Mouse (Mus musculus) left cerebral cortex, adult 18-20 months (tissue): ENCODE data around the gene Tpm4. TPM values are rescaled to one million over a fixed set of nuclear protein-coding genes. Genes with fewer than 3 reads are reported as not detected.
"Not testable (repeated sequence)": the region's sequence is repeated elsewhere in the genome, so short reads cannot be mapped to it uniquely, and the experiment has no call there.

Experiments used
- DNase-seq, 2 experiments: peaks; one replicate each; pipeline ENCODE4 v3.0.0; 2021 to 2022; ENCODE audit warnings: low spot score in 2 of 2, mixed read lengths in 1 of 2
- long read RNA-seq, 2 experiments: library from polyadenylated mRNA; stranded (forward); transcript quantifications; one replicate each; pipeline ENCODE4 v2.0.0; 2021
- total RNA-seq, 2 experiments: library from RNA; stranded (reverse); gene quantifications; 2 replicates each; pipeline ENCODE4 v1.2.3; 2021

Tpm4 gene
- total RNA-seq, result 10 to 100 TPM; 22.7 to 31.6 TPM
- long read RNA-seq, experiment 1, transcript Tpm4-201 (8 exons, 2,128 nt), result major isoform, 72 of 75 reads
- long read RNA-seq, experiment 1, partial matches to known transcripts, result 1 of 75 reads
- long read RNA-seq, experiment 1, other reads (novel, unspliced or antisense), result 2 of 75 reads
- long read RNA-seq, experiment 2, transcript Tpm4-201 (8 exons, 2,128 nt), result major isoform, 41 of 47 reads
- long read RNA-seq, experiment 2, partial matches to known transcripts, result 2 of 47 reads
- long read RNA-seq, experiment 2, other reads (novel, unspliced or antisense), result 4 of 47 reads

DNA sequence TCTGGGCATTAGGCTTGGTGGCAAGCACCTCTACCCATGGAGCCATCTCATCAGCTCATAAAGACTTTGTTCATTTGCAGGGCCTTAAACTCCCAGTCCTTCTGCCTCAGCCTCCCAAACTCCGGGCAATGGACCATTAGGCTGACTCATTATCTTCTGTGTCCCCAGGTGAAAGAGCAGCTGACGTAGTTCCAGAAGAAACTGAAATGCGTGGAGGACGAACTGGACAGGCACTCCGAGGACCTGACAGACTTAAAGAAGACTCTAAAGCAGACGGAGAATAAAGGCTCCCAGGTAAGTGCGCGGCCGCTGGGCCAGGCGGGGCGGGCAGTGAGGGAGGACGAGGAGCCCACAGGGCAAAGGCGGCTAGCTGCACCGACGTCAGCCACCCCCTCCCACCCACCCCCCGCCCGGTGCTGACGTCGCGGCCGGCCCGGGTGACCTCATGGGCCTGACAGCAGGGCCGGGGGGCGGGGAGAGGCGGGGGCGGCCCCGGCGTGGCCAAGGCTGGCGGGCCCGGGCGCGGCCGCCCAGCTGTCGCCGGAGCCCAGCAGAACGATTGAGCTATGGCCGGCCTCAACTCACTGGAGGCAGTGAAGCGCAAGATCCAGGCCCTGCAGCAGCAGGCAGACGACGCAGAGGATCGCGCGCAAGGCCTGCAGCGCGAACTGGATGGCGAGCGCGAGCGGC lies at the start of gene Tpm4:
Gene Tpm4, plus strand, starts transcription at position 220 of the 690 bp plus-strand sequence.
- DNase-seq, result peak; percentile 18 to 25

DNA sequence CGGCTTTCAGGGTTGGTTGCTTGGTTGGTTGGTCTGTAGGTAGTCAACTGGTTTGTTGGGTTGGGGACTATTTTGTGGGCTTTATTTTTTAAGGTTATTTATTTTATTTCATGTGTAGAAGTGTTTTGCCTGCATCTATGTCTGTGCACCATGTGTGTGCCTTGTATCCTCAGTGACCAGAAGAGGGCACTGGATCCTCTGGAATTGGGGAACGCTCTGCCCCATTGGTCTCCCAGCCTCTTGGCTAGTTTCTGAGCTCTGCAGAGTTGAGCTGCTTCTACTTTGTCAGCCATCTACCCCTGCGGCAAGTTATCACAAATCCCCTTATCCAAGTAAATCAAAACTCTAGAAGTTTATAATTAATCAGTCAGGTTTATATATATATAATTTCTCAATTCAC lies 47.2 kb upstream of the Tpm4 start:
- DNase-seq, result not testable (repeated sequence)

DNA sequence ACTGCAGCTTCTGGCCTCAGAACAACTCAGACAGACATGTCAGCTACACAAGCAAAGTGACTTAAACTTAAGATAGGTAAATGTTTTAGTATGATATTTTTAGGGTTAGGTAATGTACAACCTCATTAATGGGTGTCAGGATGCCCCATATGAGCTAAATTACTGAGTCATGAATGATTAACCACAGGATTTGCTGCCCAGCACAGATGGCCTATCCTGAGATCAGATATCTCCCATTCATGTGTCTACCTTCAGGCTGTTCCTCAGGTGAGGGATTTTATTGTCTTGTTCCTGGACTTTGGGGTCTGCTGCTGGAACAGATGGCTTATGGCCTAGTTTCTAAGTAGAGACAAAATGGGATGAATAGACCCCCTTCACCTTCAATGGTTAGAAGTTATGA lies 38.1 kb upstream of the Tpm4 start:
- not testable (repeated sequence) for DNase-seq

DNA sequence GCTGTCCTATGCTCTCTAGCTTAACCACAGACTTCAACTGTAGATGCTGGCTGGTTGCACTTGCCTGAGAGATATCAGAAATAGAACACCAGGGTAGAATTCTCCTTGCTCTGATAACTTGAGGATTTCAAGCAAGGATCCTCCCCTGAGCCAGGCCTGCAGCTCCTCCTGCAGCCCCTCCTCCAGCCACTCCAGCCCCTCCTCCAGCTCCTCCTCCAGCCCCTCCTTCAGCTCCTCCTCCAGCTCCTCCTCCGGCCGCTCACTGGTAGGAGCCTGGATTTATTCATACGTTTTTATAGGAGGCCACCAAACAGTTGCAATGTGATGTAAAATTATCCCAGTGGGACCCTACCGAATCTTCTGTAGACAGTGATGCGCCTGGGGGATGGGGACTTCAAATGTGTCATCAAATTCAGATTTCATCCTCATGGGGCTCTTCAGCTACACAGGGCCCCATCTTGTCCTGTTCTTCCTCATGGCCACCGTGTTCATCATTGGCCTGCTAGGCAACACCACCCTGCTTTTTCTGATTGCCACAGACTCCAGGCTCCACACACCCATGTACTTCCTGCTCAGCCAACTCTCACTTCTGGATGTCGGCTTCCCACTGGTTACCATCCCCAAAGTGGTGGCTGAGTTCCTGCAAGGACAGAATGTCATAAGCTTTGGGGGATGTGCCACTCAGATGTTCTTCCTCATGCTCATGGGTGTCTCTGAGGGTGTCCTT lies 35.2 kb upstream of the Tpm4 start:
- DNase-seq, result peak in 1 of 2 experiments; percentile 1

DNA sequence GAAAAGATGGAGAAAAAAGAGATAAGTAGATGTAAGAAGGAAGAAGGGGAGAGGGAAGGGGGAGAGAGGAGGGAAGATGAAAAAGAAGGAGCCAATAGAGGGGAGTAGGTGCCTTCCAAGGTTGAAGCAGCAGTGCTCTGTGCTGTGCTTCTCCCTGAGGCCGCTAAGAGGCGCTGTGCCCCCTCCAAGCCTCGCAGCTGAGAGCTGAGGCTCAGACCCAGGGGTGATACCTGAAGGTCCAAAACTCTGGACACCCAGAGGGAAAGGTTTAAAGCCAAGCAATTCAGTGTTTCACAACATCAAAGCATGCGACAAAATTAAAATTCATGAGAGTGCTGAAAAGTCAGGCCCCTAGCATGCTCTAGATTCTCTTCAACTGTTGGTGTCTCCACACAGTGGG lies 29.6 kb upstream of the Tpm4 start:
- DNase-seq, result no peak

DNA sequence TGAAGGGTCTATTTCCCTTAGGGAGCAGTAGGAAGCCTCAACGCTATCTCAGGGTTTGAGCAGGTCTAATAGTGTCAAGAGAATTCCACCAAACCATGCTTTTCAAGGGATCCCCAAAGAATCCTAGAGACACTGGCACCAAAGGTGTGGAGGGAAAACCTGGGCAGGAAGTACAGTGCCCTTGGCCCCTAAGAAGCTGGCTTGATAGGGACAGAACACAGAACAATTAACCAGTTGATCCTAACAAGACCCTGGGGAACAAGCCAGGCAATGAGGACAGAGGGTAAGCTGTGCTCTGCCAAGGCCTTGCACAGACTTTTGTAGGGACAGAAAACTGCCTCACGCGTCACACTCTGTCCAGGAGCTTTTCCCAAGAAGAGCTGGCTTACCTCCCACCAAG lies 28.0 kb upstream of the Tpm4 start, which contains the start of gene Olfr374:
Gene Olfr374, plus strand, starts transcription at position 301 of the 400 bp plus-strand sequence.
- DNase-seq, result no peak

DNA sequence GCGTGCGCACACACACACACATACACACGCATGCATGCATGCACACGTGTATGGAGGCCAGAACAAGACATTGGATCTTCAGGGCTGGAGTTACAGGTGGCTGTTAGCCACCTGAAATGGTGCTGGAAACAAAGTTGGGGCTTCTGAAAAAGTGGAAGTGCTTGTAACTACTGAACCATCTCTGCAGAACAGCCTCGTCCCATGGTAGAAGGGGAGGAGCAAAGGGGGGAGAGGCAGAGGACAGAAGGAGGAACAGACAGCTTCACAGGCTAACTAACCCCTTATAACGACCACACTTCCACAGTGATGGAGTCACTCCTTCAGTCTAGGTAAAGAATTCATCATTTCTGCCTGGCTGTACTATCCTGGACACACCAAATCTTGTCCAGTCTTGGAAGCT lies 23.9 kb upstream of the Tpm4 start:
- DNase-seq, result no peak

DNA sequence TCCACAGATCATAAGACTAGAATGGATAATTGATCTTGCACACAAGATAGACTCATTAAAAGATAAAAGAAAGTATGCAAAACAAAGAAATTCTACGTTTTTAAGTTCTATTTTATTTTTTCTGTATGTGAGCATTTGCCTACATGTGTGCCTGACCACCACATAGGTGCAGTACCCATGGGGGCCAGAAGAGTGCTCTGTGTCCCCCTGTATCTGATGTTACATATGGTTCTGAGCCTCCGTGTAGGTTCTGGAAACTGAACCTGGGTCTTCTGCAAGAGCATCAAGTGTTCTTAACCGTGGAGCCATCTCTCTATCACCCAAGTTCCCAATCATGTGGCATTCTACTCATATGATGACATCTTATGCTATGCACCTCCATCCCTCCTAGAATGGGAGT lies 22.3 kb upstream of the Tpm4 start:
- DNase-seq, result no peak

DNA sequence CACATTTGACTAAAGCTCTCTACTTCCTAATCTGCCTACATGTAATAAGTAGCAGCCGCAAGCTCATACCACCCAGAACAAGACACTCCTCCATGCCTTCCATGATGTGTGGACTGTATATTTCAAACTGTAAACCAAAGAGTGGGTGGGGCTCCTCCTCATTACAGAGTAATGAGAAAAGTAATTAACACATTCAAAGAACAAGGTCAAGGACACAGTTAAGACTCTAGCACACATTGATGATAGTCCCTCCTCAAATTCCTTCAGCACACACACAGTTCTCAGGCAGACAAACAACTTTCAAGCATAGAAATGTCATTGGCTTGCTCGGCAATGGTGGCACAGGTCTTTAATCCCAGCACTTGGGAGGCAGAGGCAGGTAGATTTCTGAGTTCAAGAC lies 19.6 kb upstream of the Tpm4 start:
- no peak for DNase-seq

DNA sequence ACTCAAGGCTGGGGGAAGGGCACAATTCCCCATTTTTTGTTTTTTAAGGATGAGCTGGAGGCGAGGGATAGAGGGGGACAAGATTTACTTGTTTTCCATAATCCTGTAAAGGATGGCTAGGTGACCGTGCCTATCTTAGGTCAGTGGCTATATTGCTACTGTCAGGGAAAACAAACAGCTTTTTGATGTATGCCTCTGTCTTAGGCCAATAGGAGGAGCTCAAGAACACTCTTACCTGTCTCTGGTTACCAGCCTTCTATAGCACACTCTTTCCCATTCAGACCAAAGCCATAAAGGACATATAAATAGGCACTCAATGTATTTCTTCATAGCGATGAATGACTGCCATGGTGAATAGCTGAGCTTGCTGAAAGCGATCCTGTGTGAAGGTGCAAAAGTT lies 16.2 kb upstream of the Tpm4 start:
- DNase-seq, result no peak

DNA sequence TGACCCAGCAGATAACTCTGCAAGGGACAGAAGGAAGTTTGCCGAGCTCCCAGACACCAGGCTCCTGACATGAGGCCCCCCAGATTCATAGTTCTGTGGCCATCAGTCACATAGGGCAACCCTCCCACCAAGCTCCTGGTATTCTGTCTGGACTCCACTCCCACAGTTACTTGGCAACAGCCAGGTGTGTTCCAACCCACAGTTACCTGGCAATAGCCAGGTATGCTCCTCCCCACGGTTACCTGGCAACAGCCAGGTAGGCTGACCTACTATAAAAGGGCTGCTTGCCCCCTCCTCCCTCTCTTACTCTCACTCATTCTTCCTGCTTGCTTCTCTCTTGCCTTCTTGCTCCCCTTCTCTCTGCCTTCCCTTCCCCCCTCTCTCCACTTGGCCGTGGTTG lies 13.3 kb upstream of the Tpm4 start:
- not testable (repeated sequence) for DNase-seq

DNA sequence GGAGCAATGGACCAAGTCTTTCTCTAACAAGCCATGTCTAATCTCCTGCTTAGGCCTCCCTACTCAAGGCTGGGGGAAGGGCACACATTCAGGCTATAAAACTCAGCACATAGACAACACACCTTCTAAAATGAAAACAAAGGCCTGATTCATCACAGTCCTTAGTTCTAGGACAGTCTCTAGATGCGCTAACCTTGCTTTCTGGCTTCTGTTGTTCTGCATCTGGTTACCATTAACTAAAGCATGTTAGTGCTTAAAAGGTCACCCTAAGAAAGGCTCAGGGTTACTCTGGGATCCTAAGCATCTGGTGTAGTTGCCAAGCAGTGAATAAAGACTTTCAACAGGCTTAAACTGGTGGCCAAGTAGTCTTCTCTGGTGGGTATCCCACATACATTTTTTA lies 12.8 kb upstream of the Tpm4 start:
- no peak for DNase-seq

DNA sequence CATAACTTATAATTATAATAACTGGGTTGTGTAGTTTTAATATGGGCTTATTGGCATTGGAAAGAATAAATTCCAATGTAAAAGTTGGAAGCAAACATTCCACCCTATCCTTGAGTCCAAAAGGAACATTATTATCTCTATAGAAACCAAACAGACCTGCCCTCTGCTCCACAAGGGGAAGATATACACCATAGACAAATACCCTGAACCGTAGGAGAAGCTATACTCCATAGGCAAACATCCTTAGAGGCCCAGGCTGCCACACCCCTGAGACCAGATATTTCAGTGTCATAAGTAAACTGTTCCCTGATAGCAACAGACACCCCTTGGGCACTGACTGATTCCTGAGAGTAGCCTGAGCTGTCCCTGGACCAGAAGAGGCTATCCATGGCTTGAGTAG lies 6.9 kb upstream of the Tpm4 start:
- DNase-seq, result no peak

DNA sequence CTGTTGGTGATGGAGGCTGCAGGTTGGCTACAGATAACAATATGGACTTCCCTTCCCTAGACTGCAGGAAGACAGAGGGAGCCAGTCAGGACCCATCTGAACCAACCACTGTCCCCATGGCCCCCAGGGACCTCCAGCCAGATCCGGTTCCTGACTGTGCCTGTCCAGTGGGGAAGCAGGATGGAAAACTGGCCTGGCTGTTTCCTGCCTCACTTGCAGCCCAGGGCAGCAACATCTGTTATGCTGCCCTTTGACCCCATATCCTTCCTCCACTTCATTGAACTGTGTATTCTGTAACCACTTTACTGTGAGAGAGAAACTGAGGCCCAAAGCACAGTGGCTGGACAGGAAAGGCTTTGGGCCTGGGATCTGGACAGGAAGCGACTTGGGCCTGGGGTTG lies 3.5 kb upstream of the Tpm4 start:
- no peak for DNase-seq

DNA sequence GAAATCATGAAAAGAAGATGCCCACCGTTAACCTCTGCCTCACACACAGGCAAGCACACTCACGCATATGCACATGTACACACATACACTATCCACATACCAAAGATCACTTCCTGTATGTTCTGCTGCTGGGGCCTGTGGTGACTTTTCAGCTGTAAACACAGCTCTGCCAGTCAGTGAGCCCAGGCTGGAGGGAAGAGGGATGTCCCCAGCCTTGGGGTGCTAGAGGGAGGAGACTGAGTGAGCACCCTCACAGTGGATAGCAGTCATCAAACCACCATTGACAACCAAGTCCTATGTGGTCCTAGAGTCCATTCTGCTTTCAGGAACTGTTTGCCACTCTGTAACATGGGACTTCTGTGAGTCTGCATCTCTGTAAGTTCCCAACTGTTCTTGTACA lies 2.9 kb upstream of the Tpm4 start:
- DNase-seq, result no peak

DNA sequence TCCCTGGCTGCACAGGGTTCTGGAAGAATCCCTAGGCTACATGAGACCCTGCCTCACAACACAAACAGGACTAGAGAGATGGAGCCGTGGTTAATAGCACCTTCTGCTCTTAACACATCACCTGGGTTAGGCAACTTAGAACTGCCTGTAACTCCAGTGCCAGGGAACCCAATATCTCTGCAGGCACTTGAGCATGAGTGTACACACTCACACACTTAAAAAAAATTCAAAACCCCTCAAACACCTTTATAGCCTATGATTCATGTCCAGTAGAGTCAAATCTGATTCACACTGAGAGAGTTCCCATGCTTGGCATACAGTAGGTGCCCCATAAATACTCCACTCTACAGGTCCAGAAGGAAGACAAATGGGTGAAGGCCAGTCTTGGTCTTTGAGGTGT lies 2.4 kb upstream of the Tpm4 start:
- no peak for DNase-seq

DNA sequence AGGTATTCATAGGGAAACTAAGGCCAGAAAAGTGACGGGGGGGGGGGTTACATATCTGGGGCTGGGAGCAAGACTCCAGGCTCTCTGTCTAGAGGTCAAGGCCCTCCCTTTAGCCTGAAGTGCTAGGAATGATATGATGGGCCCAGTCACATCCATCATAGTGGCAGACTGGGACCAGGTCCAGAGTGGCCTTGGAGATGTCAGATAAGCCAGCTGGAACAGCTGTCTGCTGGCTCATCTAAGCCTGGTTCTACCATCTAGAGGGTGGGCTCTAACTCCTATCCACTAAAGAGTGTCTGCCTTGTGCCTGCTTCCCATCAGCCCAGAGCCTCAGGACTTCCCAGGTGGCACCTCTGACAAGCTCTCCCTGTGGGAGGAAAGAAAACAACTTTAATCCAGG lies 1.9 kb upstream of the Tpm4 start:
- DNase-seq, result no peak

DNA sequence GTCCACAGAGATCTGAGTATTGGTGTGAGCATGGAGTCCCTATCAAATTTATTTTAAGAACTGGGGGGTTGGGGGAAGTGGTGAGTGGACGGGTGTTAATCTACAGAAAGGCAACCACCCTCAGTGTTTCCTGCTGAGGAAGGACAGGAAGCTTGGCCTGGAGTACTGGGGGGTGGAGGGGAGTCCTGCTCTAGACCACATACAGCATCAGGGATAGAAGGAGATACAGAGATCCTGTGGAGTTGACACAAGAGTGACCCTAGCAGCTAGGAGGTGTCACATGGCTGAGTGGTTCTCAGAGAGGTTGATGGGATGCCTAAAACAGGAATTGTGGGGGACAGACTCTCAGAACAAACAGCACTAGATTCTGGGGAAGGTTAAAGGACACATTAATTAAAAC lies 1.3 kb upstream of the Tpm4 start:
- no peak for DNase-seq

DNA sequence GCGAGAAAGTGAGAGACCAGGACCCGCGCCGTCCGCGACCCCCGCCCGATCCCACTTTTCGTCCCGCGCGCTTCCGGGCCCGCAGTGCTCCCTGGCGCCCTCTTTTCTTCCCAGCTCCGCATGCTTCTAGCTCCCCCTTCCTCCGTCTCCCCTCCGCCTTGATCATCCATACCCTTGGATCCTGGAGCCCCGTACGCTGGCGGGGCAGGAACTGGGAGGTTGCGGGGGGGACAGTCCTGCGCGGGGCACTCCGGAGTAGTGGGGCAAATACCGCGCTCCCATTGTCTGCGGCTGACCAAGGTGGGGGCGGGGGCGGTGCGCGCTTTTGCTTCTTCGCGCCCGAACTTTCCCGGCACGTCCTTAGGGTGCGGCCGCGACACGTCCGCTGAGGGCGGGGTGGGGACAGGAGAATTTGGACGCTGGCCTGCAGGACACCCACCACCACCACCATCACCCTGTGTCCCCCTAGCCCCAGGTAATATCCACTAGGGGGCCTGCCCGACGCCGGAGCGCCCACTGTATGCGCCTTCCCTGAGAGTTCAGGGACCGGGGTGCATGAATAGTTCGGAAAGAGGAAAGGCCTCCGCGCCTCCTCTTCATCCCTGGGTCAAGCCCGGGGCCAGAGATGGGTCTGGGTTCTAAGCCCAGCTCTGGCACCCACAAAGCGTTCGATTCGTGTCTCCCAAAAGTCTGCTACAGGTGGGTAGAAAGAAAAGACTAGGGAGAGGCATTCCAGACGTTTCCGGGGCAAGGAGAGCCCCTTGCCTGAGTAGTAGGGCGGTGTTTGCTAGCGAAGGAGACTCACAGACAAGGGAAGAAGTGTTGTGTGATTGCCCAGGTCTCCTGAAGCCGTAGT lies 899 bp downstream of the Tpm4 start:
- DNase-seq, result peak; percentile 5 to 9

DNA sequence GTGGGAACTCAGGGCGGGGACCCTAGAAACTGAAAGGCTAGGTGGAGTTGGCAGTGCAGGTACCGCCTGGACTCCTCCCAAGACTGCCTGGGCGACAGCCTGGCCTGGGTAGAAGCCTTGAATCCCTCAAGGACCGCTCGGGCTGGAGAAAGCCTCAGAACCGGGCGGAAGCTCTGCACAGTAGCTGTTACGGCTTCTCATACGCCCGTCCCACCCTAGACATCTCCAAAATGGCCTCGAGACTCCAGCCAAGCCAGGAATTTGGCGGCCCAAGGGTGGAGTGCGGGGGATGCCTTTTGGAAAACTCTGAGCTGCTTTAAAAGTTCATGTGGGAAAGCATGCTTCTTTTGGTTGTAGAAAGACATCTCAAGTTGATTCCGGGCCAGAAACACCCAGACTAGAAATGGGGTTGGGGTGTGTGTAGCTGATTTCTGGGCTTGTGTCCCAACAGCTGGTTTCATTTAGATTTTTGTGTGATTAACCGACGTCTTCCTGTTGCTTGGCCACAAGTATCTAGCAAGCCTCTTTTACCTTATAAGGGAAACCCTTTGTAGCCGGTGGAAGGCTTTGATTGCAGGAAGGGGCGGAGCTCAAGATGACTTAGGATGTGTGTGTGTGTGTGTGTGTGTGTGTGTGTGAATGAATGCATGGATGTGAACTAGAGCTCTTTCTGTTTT lies 1.7 kb downstream of the Tpm4 start:
- DNase-seq, result peak; percentile 6 to 12

DNA sequence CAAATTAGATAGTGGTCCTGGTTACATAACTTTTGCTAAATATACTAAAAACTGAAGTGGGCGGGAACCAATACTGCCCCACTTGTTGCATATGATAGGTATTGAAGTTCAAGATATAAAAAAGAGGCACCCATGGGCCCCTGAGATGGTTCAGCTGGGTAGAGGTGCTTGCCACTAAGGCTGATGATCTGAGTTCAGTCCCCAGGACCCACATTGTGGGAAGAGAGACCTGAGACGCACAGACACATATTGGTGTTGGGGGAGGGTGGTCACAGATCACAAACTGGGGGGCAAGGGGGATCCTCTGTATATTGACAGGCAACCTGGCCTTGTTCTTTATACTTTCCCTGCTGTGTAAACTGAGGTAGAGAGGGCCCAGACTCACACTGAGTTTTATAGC lies 2.7 kb downstream of the Tpm4 start:
- no peak for DNase-seq
